Mouse (Mus musculus) retina, embryonic 14.5 days (tissue): ENCODE measurements around the gene Mat2b.

Experiments used
- DNase-seq: peaks from one replicate; pipeline ENCODE4 v3.0.0-alpha.2; 2015; ENCODE audit warnings: low spot score

The Mat2b gene

GRCm38 (mm10) chr11:40649726-40650445 lies 45.1 kb downstream of the Mat2b start:
- DNase-seq = no peak

- no peak for DNase-seq
Observed at GRCm38 (mm10) chr11:40647246-40647645, 47.8 kb downstream of the Mat2b start.
